Mouse (Mus musculus) urinary bladder, postnatal 36 days (tissue): ENCODE results near the gene Mon1a.

ENCODE experiments used
- DNase-seq, 2 experiments: peaks; one replicate each; pipeline ENCODE4 v3.0.0; 2022; ENCODE audit warnings: low spot score in 2 of 2, mixed read lengths in 1 of 2

Mon1a gene

DNA sequence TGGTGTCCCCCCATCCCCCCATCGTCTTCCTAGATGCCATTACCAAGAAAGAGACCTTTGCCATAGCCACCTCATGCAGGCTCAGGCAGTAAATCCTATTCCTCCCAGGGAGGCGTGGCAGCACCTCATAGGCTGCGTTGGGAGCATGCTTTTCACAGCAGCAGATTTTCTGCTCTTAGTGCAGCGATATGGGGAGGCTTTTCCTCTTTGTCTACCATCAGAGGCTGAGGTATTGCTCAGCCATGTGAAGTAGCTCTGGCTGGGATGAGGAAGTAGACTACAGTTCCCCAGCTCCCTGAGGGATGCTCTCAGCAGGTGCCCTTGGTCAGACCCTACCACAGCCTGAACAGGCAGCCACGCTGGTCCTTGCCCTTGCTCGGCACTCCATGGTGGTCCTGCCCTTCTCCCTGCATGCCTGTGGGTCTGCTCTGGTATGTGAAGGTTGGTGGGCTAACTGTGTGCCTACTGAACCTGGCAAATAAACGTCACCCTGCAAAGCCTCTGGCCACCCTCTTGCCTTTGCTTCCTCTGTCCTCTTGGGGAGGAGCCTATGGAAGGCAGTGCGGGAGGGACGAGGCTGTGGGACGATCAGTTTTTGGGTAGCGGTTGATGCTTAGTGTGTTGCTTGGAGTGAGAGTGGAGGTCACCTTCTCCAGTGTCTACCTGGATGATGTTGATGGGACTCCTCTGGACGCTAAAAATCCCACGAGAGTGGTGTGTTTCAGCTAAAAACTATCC lies 61.4 kb downstream of the Mon1a start:
- no peak for DNase-seq

- DNase-seq: no peak
These were observed 61.9 kb downstream of the Mon1a start, which contains the start of gene Traip for GRCm38 (mm10) chr9:107949922-107950235. Gene Traip (plus strand): TSS chr9:107950136.

GRCm38 (mm10) chr9:107950460-107951355 lies 62.8 kb downstream of the Mon1a start:
- peak; percentile 84 to 91 for DNase-seq
